In the genomic region with DNA sequence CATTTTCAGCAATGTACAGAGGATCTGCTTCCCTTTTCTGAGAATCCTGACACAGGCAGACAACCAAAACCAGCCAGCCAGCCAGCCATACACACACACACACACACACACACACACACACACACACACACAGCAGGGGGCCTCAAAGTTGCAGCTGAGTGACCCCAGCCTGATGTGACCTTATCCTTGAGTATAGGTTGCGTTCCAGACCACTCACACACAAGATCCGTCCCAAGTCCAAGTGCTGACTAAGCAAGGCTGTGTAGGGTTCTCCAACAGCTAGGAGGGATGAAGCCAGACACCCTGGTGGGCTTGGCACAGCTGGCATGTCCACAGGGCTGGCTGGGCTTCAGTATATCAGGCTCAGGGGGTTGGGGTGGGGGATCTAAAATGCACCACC, we compare ENCODE assay signal across 14 mouse cellular contexts. TPM values are rescaled to one million over a fixed set of nuclear protein-coding genes. Genes with fewer than 3 reads are reported as not detected.
DNase-seq lines count a peak whose midpoint lies in the region; ATAC-seq and TF ChIP-seq lines count a peak whose summit lies in the region.
"Had no signal": no experiment of that assay in that cellular context is flagged by ENCODE, and none has a peak within 500 bp of the region (broad histone marks: within the 10 kb centered on the region; RNA-seq: fewer than 3 reads in every experiment).

No protein-coding gene starts in this region.

- H3K36me3 ChIP-seq in G1E (replicated peaks): peaks cover 23% of the 10 kb centered on the region
- H3K36me3 ChIP-seq: embryonic facial prominence, embryonic 12.5 days; forebrain, embryonic 15.5 days had no signal

- peaks cover 72% of the 10 kb centered on the region for H3K4me1 ChIP-seq in G1E (ENCODE audit: insufficient read depth, low read depth, low read length)

- TF ChIP-seq CTCF in G1E (IDR thresholded peaks at IDR 0.05; ENCODE audit: low read depth, low read length): no peak

- ATAC-seq in G1E (ENCODE audit: extremely low read depth, insufficient number of reproducible peaks, low FRiP score, poor library complexity, severe bottlenecking): 0 out of 2 replicates have a peak, but pooled peaks have one; percentile 5
- ATAC-seq: forebrain, embryonic 15.5 days had no signal

- peak overlapping the region; percentile 60; the same call in 1 of the 2 replicates for H3K4me3 ChIP-seq in G1E (ENCODE audit: low read depth, low read length)
- H3K4me3 ChIP-seq: embryonic facial prominence, embryonic 12.5 days; forebrain, embryonic 15.5 days had no signal

- peak; percentile 49 for DNase-seq in kidney, adult 11 months
- no peak for DNase-seq in kidney, adult 18-20 months
- peak; percentile 10 for DNase-seq in A20 (ENCODE audit: low read depth, low spot score)
- no peak for DNase-seq in G1E (ENCODE audit: low spot score)
- peak; percentile 40 to 67 for DNase-seq in kidney, postnatal 25 days
- DNase-seq in spleen, postnatal 14 days (ENCODE audit: low spot score in 2 of 2): no peak
- DNase-seq in spleen, postnatal 4 days (ENCODE audit: low spot score in 2 of 2): no peak
- no peak for DNase-seq in thymus, postnatal 25 days
- DNase-seq: cerebellum, adult 18-20 months; gastrocnemius, postnatal 25 days; heart, postnatal 10 days; lung, adult 2 months had no signal

- H3K27me3 ChIP-seq in G1E (ENCODE audit: insufficient read depth, low read length): no peaks in the 10 kb centered on the region
- H3K27me3 ChIP-seq: embryonic facial prominence, embryonic 12.5 days; forebrain, embryonic 15.5 days had no signal

- H3K9me3 ChIP-seq in G1E (replicated peaks): no peaks in the 10 kb centered on the region
- H3K9me3 ChIP-seq: embryonic facial prominence, embryonic 12.5 days; forebrain, embryonic 15.5 days had no signal

RNA-seq across cellular contexts. Expression of a gene that starts 23.7 kb away (rescaled TPM):
- total RNA-seq in G1E (2014; fragmentation: Nextera tagmentation): 110 TPM in 2 replicates
- 33.4 and 34.0 TPM in 2 replicates for total RNA-seq in G1E (2017)
- 69.8 and 74.5 TPM in 2 replicates for polyA plus RNA-seq in G1E (2012)

Comparison
In these comparisons a context has a peak if more than half of its experiments do, and no peak if none do; other contexts are left out.
1. DNase-seq: peak in kidney, adult 11 months (single experiment), A20 (single experiment) and kidney, postnatal 25 days (2 of 2); none in kidney, adult 18-20 months (single experiment), G1E (single experiment), spleen, postnatal 14 days (0 of 2), spleen, postnatal 4 days (0 of 2) and thymus, postnatal 25 days (single experiment).